In genomic region chr1:151953563-151953962, GRCm38 (mm10) we compare ENCODE assay signal across 8 mouse cellular contexts.
A peak's percentile ranks its signal among the peaks of the same experiment; 100 is the strongest.
DNase-seq lines count a peak whose midpoint lies in the region; ATAC-seq lines count a peak whose summit lies in the region.

No protein-coding gene starts in this region.

- ATAC-seq in forebrain, embryonic 14.5 days: peak; percentile 72
- ATAC-seq in heart, embryonic 14.5 days (ENCODE audit: insufficient number of reproducible peaks, insufficient read depth, low FRiP score, low read depth): peak; percentile 83
- ATAC-seq in liver, embryonic 16.5 days (ENCODE audit: low read depth): peak; percentile 37; the same call in 1 of the 2 replicates

- WGBS in forebrain, embryonic 14.5 days: 23% methylated on average over 6 of the region's 7 CpGs
- WGBS in heart, embryonic 14.5 days: 6% methylated on average over 7 of the region's 7 CpGs
- WGBS in liver, embryonic 16.5 days (ENCODE audit: insufficient replicate concordance): 21% methylated on average over 7 of the region's 7 CpGs

- H3K36me3 ChIP-seq in forebrain, embryonic 14.5 days (ENCODE audit: control insufficient read depth, insufficient read depth, low read length): no peaks in the 10 kb centered on the region
- no peaks in the 10 kb centered on the region for H3K36me3 ChIP-seq in heart, embryonic 14.5 days (ENCODE audit: control insufficient read depth, insufficient read depth, low read length)
- no peaks in the 10 kb centered on the region for H3K36me3 ChIP-seq in liver, embryonic 16.5 days (ENCODE audit: control insufficient read depth, insufficient read depth)

- H3K4me3 ChIP-seq in forebrain, embryonic 14.5 days (ENCODE audit: low read depth, low read length): no peak overlapping the region
- no peak overlapping the region for H3K4me3 ChIP-seq in heart, embryonic 14.5 days (ENCODE audit: control insufficient read depth in 1 of 2, insufficient read depth in 1 of 2, low read depth in 1 of 2, low read length in 2 of 2)
- H3K4me3 ChIP-seq in liver, embryonic 16.5 days (ENCODE audit: low read depth, low read length): no peak overlapping the region

- H3K27ac ChIP-seq in forebrain, embryonic 14.5 days (ENCODE audit: low read depth, low read length): no peak overlapping the region
- H3K27ac ChIP-seq in heart, embryonic 14.5 days (replicated peaks in 1 of 2; ENCODE audit: control insufficient read depth in 1 of 2, insufficient read depth in 1 of 2, low read depth in 2 of 2, low read length in 2 of 2): no peak overlapping the region
- no peak overlapping the region for H3K27ac ChIP-seq in liver, embryonic 16.5 days (ENCODE audit: low read length)

- DNase-seq in urinary bladder, postnatal 10 days (ENCODE audit: low spot score): peak; percentile 20
- no peak for DNase-seq in urinary bladder, adult 2 months (ENCODE audit: low spot score)
- peak; percentile 78 for DNase-seq in forebrain, embryonic 14.5 days (ENCODE audit: low spot score)
- peak; percentile 71 to 78 for DNase-seq in kidney, postnatal 4 days
- peak; percentile 52 to 60 for DNase-seq in right cerebral cortex, adult 2 months (ENCODE audit: low spot score in 2 of 2)
- DNase-seq in embryo, embryonic 11 days: no peak

- no peaks in the 10 kb centered on the region for H3K9me3 ChIP-seq in forebrain, embryonic 14.5 days (replicated peaks; ENCODE audit: control insufficient read depth, low read length)
- no peaks in the 10 kb centered on the region for H3K9me3 ChIP-seq in heart, embryonic 14.5 days (ENCODE audit: control insufficient read depth, low read length)
- H3K9me3 ChIP-seq in liver, embryonic 16.5 days (replicated peaks; ENCODE audit: control insufficient read depth, low read length): no peaks in the 10 kb centered on the region

- H3K4me1 ChIP-seq in forebrain, embryonic 14.5 days (ENCODE audit: control insufficient read depth, insufficient read depth, low read length): peaks cover 18% of the 10 kb centered on the region
- H3K4me1 ChIP-seq in heart, embryonic 14.5 days (ENCODE audit: control insufficient read depth in 2 of 2, insufficient read depth in 2 of 2, low read length in 2 of 2): peaks cover 22 to 44% of the 10 kb centered on the region in 2 experiments
- H3K4me1 ChIP-seq in liver, embryonic 16.5 days (ENCODE audit: control insufficient read depth, low read depth, low read length): no peaks in the 10 kb centered on the region

- no peak overlapping the region for H3K4me2 ChIP-seq in forebrain, embryonic 14.5 days (ENCODE audit: low read length)
- H3K4me2 ChIP-seq in heart, embryonic 14.5 days (ENCODE audit: low read length): peak overlapping the region; percentile 30; the same call in 1 of the 2 replicates
- no peak overlapping the region for H3K4me2 ChIP-seq in liver, embryonic 16.5 days (ENCODE audit: low read depth, low read length)

- H3K9ac ChIP-seq in forebrain, embryonic 14.5 days (ENCODE audit: low read length): no peak overlapping the region
- no peak overlapping the region for H3K9ac ChIP-seq in heart, embryonic 14.5 days (ENCODE audit: low read length)
- no peak overlapping the region for H3K9ac ChIP-seq in liver, embryonic 16.5 days (ENCODE audit: low read depth, low read length)

- H3K27me3 ChIP-seq in forebrain, embryonic 14.5 days (replicated peaks; ENCODE audit: control insufficient read depth, insufficient read depth, low read length): no peaks in the 10 kb centered on the region
- no peaks in the 10 kb centered on the region for H3K27me3 ChIP-seq in heart, embryonic 14.5 days (ENCODE audit: control insufficient read depth, insufficient read depth, low read length)
- H3K27me3 ChIP-seq in liver, embryonic 16.5 days (ENCODE audit: control insufficient read depth, insufficient read depth, low read depth, low read length): no peaks in the 10 kb centered on the region

Comparison
In these comparisons a context has a peak if more than half of its experiments do, and no peak if none do; other contexts are left out.
1. DNase-seq: peak in urinary bladder, postnatal 10 days (single experiment), forebrain, embryonic 14.5 days (single experiment), kidney, postnatal 4 days (2 of 2) and right cerebral cortex, adult 2 months (2 of 2); none in urinary bladder, adult 2 months (single experiment) and embryo, embryonic 11 days (single experiment).
2. Peak in every context shown above with its lines, with median percentiles within 50 percentile points of each other: ATAC-seq.